Comparison of ENCODE assay signal across 8 mouse cellular contexts in genomic region chr7:141460391-141461113, GRCm38 (mm10). TPM values are rescaled to one million over a fixed set of nuclear protein-coding genes. Genes with fewer than 3 reads are reported as not detected.
A peak's percentile ranks its signal among the peaks of the same experiment; 100 is the strongest.
DNase-seq lines count a peak whose midpoint lies in the region; ATAC-seq lines count a peak whose summit lies in the region.

Cracr2b (plus strand) TSS chr7:141461094.

- WGBS in forebrain, embryonic 10.5 days = 70% methylated on average over 15 of the region's 15 CpGs
- WGBS in hindbrain, embryonic 10.5 days = 73% methylated on average over 15 of the region's 15 CpGs
- 44% methylated on average over 15 of the region's 15 CpGs for WGBS in lung, embryonic 16.5 days

- H3K4me1 ChIP-seq in forebrain, embryonic 10.5 days = peaks cover 65% of the 10 kb centered on the region
- peaks cover 64% of the 10 kb centered on the region for H3K4me1 ChIP-seq in hindbrain, embryonic 10.5 days (replicated peaks)
- peaks cover 50% of the 10 kb centered on the region for H3K4me1 ChIP-seq in lung, embryonic 16.5 days (replicated peaks; ENCODE audit: control insufficient read depth, insufficient read depth, low read length)

- peak; percentile 83 to 90 for DNase-seq in lung, adult 18-20 months
- no peak for DNase-seq in lung, postnatal 14 days
- DNase-seq in forebrain, embryonic 10.5 days (ENCODE audit: extremely low spot score, low spot score) = no peak
- no peak for DNase-seq in hindbrain, embryonic 10.5 days (ENCODE audit: low spot score)
- peak; percentile 47 for DNase-seq in testis, postnatal 10 days (ENCODE audit: low spot score)
- no peak for DNase-seq in left cerebral cortex, adult 11 months (ENCODE audit: low spot score)

- H3K9me3 ChIP-seq in forebrain, embryonic 10.5 days = no peaks in the 10 kb centered on the region
- H3K9me3 ChIP-seq in hindbrain, embryonic 10.5 days = no peaks in the 10 kb centered on the region
- no peaks in the 10 kb centered on the region for H3K9me3 ChIP-seq in lung, embryonic 16.5 days (ENCODE audit: control insufficient read depth, low read length)

- peaks cover 87% of the 10 kb centered on the region for H3K27me3 ChIP-seq in forebrain, embryonic 10.5 days (ENCODE audit: poor library complexity, severe bottlenecking)
- H3K27me3 ChIP-seq in hindbrain, embryonic 10.5 days (ENCODE audit: insufficient read depth, poor library complexity, severe bottlenecking) = peaks cover 90% of the 10 kb centered on the region
- peaks cover 38% of the 10 kb centered on the region for H3K27me3 ChIP-seq in lung, embryonic 16.5 days (ENCODE audit: control insufficient read depth, insufficient read depth, low read depth, low read length)

- peaks cover 12% of the 10 kb centered on the region for H3K36me3 ChIP-seq in forebrain, embryonic 10.5 days (replicated peaks)
- H3K36me3 ChIP-seq in hindbrain, embryonic 10.5 days = peaks cover 21% of the 10 kb centered on the region
- H3K36me3 ChIP-seq in lung, embryonic 16.5 days (ENCODE audit: control insufficient read depth, insufficient read depth, low read length) = 0 out of 2 replicates have a peak, but pooled peaks cover 6% of the 10 kb centered on the region

- H3K4me3 ChIP-seq in forebrain, embryonic 10.5 days = peak within 1 kb of the TSS; percentile 55
- H3K4me3 ChIP-seq in hindbrain, embryonic 10.5 days = peak within 1 kb of the TSS; percentile 54
- H3K4me3 ChIP-seq in lung, embryonic 16.5 days (ENCODE audit: low read length) = peak within 1 kb of the TSS; percentile 54

- peak within 1 kb of the TSS; percentile 74 for H3K9ac ChIP-seq in lung, embryonic 16.5 days (ENCODE audit: low read length)

- peak within 1 kb of the TSS; percentile 68; the same call in 1 of the 2 replicates for H3K27ac ChIP-seq in forebrain, embryonic 10.5 days
- H3K27ac ChIP-seq in hindbrain, embryonic 10.5 days = peak within 1 kb of the TSS; percentile 75
- peak within 1 kb of the TSS; percentile 47 for H3K27ac ChIP-seq in lung, embryonic 16.5 days (ENCODE audit: low read length)

- 0 out of 2 replicates have a peak, but pooled peaks have one; percentile 4 for ATAC-seq in lung, embryonic 16.5 days (ENCODE audit: low read depth)
- no peak for ATAC-seq in inflammation-experienced regulatory T-cells, adult 6 months

- H3K4me2 ChIP-seq in lung, embryonic 16.5 days (ENCODE audit: low read depth, low read length) = peak within 1 kb of the TSS; percentile 79

RNA-seq across cellular contexts. Expression of gene Cracr2b, which starts in this region (rescaled TPM):
- polyA plus RNA-seq in forebrain, embryonic 10.5 days (2016; fragmentation: Nextera tagmentation; extraction: Ambion mirVana) = 6.2 and 7.3 TPM in 2 replicates
- 8.1 and 9.1 TPM in 2 replicates for polyA plus RNA-seq in hindbrain, embryonic 10.5 days (2016; fragmentation: Nextera tagmentation; extraction: Ambion mirVana)
- 39.3 and 42.0 TPM in 2 replicates for polyA plus RNA-seq in lung, embryonic 16.5 days (2015; fragmentation: Nextera tagmentation; extraction: Ambion mirVana)
- not detected for polyA plus RNA-seq in inflammation-experienced regulatory T-cells, adult 6 months (2017; shearing (Covaris generic))

Comparison
In these comparisons a context has a peak if more than half of its experiments do, and no peak if none do; other contexts are left out.
1. DNase-seq: peak in lung, adult 18-20 months (2 of 2) and testis, postnatal 10 days (single experiment); none in lung, postnatal 14 days (single experiment), forebrain, embryonic 10.5 days (single experiment), hindbrain, embryonic 10.5 days (single experiment) and left cerebral cortex, adult 11 months (single experiment).
2. Peak in every context shown above with its lines, with median percentiles within 50 percentile points of each other: H3K27ac ChIP-seq and H3K4me3 ChIP-seq.